Mouse (Mus musculus) cerebral cortex, adult 2 months (tissue): ENCODE results near the gene Sema4c.

Experiments used
- WGBS: fragments of 180-500 bp; shearing (Covaris S2); methylation state at CpG from one replicate; pipeline ENCODE4 v1.1.7; 2018; 5-methylcytosine and 5-hydroxymethylcytosine counted together

Gene Sema4c

GRCm38 (mm10) chr1:36579974-36580383, 21.8 kb upstream of the Sema4c start:
- WGBS = 48% methylated on average over 6 of the region's 6 CpGs

DNA sequence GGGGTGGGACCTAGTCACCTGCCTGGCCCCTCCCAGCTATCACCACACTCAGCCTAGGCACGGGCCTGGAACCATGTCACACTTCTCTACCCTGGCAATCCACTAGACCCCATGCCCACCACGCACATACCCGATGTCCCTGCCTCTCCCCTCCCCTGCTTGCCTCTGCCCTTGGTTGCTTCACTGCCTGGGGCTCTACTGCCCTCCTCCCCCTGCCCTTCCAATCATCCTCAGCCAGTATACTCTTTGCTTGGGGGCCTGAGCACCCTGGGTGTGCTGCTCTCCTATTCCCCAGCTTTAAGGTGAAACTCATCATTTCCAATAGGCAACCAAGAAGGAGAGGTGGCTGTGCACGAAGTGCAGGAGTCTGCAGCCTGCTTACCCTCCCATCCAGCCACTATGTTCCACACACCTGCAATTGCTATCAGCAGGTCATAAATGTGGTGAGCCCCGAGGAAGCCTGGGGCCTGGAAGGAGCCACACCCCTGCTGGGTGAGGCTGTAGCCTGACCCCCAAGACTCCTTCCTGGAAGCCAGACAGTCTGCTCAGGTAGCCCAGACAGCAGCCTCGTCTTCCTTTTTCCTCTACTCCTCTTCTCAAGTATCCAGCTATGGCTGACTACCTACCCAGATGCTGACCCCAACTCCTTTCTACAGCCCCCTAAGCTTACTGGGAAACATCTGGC, 19.0 kb upstream of the Sema4c start:
- WGBS = 89% methylated on average over 6 of the region's 6 CpGs

- 85% methylated on average over 6 of the region's 6 CpGs for WGBS
These were observed 17.2 kb upstream of the Sema4c start for GRCm38 (mm10) chr1:36575347-36575746.

GRCm38 (mm10) chr1:36574196-36574955, 16.2 kb upstream of the Sema4c start:
- WGBS = 86% methylated on average over 5 of the region's 5 CpGs

DNA sequence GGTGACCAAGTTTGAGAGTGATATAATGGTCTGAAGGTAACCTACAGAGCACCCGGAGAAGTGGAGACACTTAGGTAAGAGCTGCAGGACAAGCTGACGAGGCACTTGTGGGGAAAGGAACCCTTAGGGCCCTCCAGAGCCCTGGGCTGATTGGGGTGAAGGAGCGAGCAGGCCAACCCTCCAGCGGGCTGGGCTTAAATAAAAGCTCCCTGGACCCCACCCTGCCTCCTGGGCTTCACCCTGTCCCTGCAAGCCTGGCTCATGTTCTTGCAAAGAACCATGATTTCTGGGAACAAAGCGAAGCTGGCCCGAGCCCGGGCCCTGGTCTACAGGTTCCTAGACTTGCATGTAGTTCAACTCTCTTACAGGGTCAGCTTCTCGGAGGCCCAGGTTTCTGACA, 15.4 kb upstream of the Sema4c start:
- 89% methylated on average over 8 of the region's 8 CpGs for WGBS

DNA sequence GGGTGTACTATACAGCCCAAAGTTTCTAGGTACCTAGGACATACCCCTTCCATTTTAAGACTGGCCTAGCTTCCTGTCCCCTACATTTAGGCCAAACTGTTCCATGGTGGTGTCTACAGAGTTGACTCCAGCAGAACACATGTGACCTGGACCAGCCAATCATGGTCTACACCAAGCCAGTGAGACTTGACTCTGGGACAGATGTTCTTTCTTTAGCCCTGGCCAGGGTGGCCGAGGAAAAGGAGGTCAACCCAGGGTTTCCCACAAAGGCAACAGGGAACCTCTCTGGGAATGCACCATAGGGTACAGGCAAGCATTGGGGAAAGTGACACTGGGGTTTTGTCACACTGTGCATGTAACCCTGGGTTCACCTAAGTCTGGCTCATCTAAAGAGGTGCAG, 14.6 kb upstream of the Sema4c start:
- 71% methylated on average over 1 of the region's 1 CpGs for WGBS

DNA sequence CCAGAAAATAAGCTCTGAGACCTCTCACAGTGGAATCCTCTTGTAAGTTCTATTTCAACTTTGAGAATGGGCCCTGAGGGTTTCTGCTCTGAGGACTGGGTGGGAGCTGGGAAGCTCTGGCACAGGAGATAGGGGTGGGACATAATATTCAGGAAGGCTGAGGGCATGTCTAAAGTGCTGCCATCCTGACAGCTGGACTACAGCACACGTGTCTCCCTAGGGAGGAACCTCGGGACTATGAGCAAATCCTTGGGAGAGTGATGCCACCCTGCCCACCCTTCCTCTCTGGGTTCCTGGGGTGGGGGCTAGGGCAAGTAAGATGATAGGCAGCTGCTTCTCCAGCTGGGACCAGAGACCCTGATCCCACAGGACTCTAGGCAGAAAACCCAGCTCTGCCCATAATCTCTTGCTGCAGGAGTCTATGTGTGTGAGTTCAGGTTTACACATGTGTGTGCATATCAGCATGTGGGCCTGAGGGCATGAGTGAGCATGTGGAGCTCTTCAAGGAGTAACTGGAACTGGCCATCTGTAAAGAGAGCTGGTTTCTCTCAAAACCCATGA, 14.1 kb upstream of the Sema4c start:
- WGBS = 79% methylated on average over 2 of the region's 2 CpGs

DNA sequence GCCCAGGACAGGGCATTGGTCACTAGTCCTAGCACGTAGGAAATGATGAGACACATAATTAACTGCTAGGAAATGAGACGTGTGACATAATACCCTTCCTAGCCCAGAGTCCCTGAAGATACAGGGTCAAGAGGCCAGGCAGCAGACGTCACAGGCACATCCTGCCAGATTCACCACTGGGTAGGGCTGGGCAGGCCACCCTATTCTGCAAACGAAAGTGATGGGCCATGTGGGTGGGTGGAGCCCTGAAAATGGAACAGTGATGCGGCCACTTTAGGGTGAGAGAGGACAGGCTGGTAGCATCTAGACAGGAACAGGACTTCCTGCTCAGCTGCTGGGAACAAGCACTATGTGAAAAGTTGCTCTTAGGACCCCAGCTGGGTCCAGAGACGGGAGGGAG, 13.5 kb upstream of the Sema4c start:
- 70% methylated on average over 6 of the region's 6 CpGs for WGBS

DNA sequence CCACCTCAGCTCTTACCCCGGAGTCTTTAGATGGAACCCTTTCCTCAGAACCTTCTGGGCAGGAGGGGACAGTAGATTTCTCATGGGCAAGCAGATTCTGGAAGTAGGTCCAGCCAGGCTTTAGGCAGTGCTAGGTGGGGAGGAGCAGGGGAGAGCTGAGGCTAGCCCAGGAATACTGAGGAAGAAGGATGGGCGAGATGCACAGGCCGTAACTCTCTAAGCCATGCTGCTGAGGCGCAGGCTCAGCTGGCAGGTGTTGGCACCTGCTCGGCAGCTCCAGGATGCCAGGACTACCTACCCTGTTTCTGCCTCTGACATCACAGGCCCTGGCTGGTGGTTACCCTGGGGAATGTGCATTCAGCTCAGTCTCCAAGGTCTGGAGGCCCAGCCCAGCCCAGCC, 12.2 kb upstream of the Sema4c start:
- 91% methylated on average over 5 of the region's 5 CpGs for WGBS

DNA sequence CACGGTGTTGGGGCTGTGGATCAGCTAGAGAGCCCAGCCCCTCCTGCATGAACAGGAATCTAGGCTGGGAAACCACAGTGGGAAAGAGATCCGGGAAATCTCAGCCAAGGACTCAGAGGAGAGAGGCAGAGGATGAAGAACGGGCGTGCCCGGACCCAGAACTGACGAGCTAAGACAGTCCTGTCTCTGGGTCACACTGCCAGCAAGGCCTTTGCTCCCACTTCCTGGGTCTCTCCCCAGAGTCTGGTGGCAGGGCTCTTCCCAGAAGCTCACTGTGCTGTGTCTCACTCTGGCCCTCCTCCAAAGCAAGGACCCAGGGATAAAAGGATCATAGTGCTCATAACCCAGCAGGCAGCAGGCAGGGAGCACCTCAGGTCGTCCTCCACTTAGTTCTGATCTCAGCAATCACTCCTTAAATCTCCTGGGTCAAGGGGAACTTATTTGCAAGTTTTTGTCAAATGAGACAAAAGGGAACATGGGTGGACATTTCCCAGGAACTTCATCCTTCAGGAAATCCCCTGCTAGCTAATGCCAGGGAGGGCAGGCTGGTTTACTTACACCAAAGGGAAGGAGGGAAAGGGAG, 11.6 kb upstream of the Sema4c start:
- 59% methylated on average over 7 of the region's 7 CpGs for WGBS

DNA sequence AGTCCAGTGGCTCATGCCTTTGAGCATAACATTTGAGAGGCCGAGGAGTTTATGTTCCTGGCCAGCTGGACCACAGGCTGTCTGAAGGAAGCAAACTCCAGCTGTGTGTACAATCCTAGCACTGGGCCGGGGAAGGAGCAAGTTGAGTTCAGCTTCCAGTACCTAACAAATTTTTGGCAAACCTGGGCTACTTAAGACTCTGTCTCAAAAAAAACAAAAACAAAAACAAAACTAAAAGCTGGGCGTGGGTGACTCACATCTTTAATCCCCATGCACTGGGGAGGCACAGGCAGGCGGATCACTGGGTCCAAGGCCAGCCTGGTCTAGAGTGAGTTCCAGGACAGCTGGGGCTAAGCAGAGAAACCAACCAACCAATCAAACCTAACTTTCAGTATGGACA, 10.6 kb upstream of the Sema4c start:
- 74% methylated on average over 4 of the region's 4 CpGs for WGBS

- 72% methylated on average over 21 of the region's 21 CpGs for WGBS
These were observed 9.9 kb upstream of the Sema4c start for GRCm38 (mm10) chr1:36567818-36568603.

DNA sequence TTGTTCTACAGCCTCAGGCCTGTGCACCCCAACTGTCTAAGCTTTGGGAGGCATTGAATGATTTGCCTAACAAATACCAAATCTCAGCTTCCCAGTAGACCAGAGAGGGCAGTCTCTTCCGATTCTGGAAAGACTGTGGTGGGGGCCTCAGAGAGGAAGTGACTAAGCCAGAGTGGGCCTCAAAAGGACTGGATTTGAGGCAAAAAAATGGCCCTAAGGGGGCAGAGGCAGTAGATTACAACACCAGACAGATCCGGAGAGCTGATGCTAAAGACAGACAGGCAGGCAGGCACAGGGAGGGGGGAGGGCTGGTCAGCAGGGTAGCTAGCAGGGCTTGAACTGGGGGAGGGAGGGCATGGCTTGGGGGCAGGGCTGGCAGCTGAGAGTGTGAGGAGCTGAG, 8.3 kb upstream of the Sema4c start:
- 37% methylated on average over 2 of the region's 2 CpGs for WGBS

- 88% methylated on average over 6 of the region's 6 CpGs for WGBS
These were observed 6.0 kb upstream of the Sema4c start for GRCm38 (mm10) chr1:36564101-36564500.

DNA sequence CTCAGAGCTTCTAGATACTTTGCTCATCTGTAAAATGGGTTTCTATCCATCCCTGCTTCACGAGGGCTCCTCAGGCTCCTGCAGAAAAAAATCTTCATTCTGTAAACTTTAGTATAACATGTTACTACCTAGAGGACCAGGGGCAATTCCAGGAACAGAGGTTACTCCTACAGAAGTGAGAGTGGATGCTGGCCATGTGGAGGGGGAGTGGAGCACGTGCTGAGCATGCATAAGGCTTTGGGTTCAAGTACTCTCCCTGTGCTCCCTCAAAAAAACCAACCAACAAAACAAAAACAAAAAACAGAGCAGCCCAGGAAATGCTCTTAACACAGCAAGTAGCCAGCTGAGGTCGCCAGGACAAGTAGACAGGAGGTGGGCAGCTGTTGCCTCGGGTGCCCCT, 5.5 kb upstream of the Sema4c start:
- WGBS = 86% methylated on average over 4 of the region's 4 CpGs

GRCm38 (mm10) chr1:36563197-36563596, 5.0 kb upstream of the Sema4c start:
- WGBS = 88% methylated on average over 2 of the region's 2 CpGs

GRCm38 (mm10) chr1:36562388-36562787, 4.2 kb upstream of the Sema4c start:
- WGBS = 86% methylated on average over 4 of the region's 4 CpGs

GRCm38 (mm10) chr1:36560903-36561302, 2.8 kb upstream of the Sema4c start:
- WGBS = 80% methylated on average over 6 of the region's 6 CpGs

DNA sequence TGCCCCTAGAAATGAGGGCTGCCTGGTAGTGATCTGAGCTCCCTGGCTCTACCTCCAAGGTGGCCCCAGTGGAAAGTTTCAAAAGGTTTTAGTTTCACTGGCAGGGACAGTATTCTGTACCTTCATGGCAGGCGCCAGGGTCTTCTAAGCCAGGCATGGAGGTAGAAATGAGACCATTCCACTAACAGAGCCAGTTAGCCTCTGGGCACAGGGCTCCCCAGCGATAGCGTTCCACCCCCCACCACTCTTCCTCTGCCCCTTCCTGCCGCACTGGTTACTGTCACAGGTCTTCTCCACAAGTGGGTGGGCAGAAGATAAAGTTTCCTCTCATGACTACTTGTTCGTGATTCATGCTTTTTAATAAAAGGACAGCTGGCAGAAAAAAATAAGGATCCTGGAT, 1.7 kb upstream of the Sema4c start:
- WGBS = 77% methylated on average over 5 of the region's 5 CpGs

DNA sequence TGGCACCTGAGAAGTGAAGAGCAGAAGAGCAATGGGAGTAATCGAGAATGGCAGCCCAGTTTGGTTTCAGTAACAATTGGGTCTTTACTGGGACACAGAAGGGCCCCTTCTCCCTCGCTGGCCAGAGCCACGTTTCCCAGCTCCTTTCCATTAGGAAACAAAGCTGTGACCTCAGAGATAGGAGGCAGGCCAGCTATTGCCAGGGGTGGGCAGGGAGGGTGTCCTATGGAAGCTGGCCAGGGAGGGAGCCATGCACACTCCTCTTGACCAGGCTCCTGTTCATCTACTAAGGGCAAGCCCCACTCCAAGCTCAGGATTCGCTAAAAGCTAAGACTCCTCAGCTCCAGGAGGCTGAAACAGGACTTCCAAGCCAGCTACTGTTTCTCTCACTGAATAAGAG, 1.1 kb upstream of the Sema4c start:
- 76% methylated on average over 4 of the region's 4 CpGs for WGBS

GRCm38 (mm10) chr1:36557457-36558011, 615 bp downstream of the Sema4c start:
- WGBS = under 1% methylated on average over 48 of the region's 48 CpGs
